7 mouse cellular contexts compared by ENCODE assay signal in the genomic region with DNA sequence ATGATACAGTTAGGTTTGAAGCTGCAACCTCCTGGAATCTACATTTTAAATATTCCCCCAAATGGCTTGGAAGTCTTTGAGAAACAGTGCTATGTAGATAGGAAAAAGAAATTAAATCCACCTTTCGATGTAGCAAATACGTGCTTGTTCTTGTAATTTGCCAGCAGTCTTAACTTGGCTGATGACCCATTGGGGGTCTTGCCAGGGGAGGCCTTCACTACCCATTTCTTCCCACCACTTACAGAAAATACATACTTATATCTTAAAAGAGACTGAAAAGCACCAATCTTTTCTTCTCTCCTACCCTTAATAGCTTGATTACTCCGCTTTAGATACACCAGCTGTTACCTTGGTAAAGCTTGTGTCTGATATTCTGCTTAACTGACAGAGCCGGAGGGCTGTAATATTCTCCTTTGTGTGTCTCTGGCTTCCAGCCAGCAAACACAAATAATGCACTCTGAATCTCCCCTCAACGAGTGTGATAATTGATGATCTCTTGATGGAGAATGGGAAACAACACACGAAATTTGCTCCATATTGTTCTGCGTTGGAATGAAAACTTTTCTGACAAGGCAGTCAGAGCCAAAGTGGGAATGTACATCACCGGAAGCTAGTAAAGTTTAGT. TPM values are rescaled to one million over a fixed set of nuclear protein-coding genes. Genes with fewer than 3 reads are reported as not detected.
DNase-seq lines count a peak whose midpoint lies in the region; ATAC-seq and TF ChIP-seq lines count a peak whose summit lies in the region.

No protein-coding gene starts in this region.

- 29% methylated on average over 8 of the region's 8 CpGs for WGBS in lung, embryonic 14.5 days
- 47% methylated on average over 8 of the region's 8 CpGs for WGBS in embryonic facial prominence, embryonic 10.5 days
- WGBS in intestine, embryonic 15.5 days = 34% methylated on average over 8 of the region's 8 CpGs
- 26% methylated on average over 8 of the region's 8 CpGs for whole genome bisulfite sequencing in neural tube, embryonic 15.5 days

- no peaks in the 10 kb centered on the region for H3K27me3 ChIP-seq in lung, embryonic 14.5 days (ENCODE audit: insufficient read depth, low read length)
- no peaks in the 10 kb centered on the region for H3K27me3 ChIP-seq in embryonic facial prominence, embryonic 10.5 days (replicated peaks; ENCODE audit: low read depth, poor library complexity, severe bottlenecking)
- H3K27me3 ChIP-seq in intestine, embryonic 15.5 days (replicated peaks) = no peaks in the 10 kb centered on the region
- H3K27me3 ChIP-seq in neural tube, embryonic 15.5 days (replicated peaks) = no peaks in the 10 kb centered on the region

- peak overlapping the region; percentile 68 for H3K4me2 ChIP-seq in lung, embryonic 14.5 days
- H3K4me2 ChIP-seq in intestine, embryonic 15.5 days (replicated peaks) = peak overlapping the region; percentile 65
- H3K4me2 ChIP-seq in neural tube, embryonic 15.5 days = peak overlapping the region; percentile 79

- TF ChIP-seq CTCF in lung, embryonic 14.5 days (IDR thresholded peaks at IDR 0.05; ENCODE audit: low read depth) = no peak

- H3K36me3 ChIP-seq in lung, embryonic 14.5 days (ENCODE audit: insufficient read depth) = no peaks in the 10 kb centered on the region; the same call in 1 of the 2 replicates
- peaks cover 4% of the 10 kb centered on the region; the same call in 1 of the 2 replicates for H3K36me3 ChIP-seq in embryonic facial prominence, embryonic 10.5 days (replicated peaks)
- no peaks in the 10 kb centered on the region for H3K36me3 ChIP-seq in intestine, embryonic 15.5 days
- H3K36me3 ChIP-seq in neural tube, embryonic 15.5 days = no peaks in the 10 kb centered on the region

- H3K4me1 ChIP-seq in lung, embryonic 14.5 days (ENCODE audit: insufficient read depth) = peaks cover 10% of the 10 kb centered on the region
- peaks cover 19% of the 10 kb centered on the region for H3K4me1 ChIP-seq in embryonic facial prominence, embryonic 10.5 days
- no peaks in the 10 kb centered on the region for H3K4me1 ChIP-seq in intestine, embryonic 15.5 days (replicated peaks)
- H3K4me1 ChIP-seq in neural tube, embryonic 15.5 days = peaks cover 15% of the 10 kb centered on the region

- H3K27ac ChIP-seq in lung, embryonic 14.5 days (ENCODE audit: low read depth) = 0 out of 2 replicates have a peak overlapping the region, but pooled peaks have one; percentile 25
- 0 out of 2 replicates have a peak overlapping the region, but pooled peaks have one; percentile 44 for H3K27ac ChIP-seq in embryonic facial prominence, embryonic 10.5 days (replicated peaks)
- no peak overlapping the region for H3K27ac ChIP-seq in intestine, embryonic 15.5 days
- H3K27ac ChIP-seq in neural tube, embryonic 15.5 days (replicated peaks) = peak overlapping the region; percentile 63

- no peak overlapping the region for H3K9ac ChIP-seq in lung, embryonic 14.5 days
- H3K9ac ChIP-seq in intestine, embryonic 15.5 days = no peak overlapping the region
- 0 out of 2 replicates have a peak overlapping the region, but pooled peaks have one; percentile 34 for H3K9ac ChIP-seq in neural tube, embryonic 15.5 days (replicated peaks)

- H3K4me3 ChIP-seq in lung, embryonic 14.5 days (ENCODE audit: low read depth, low read length) = peak overlapping the region; percentile 33
- H3K4me3 ChIP-seq in embryonic facial prominence, embryonic 10.5 days = peak overlapping the region; percentile 82
- H3K4me3 ChIP-seq in intestine, embryonic 15.5 days (replicated peaks) = peak overlapping the region; percentile 36
- H3K4me3 ChIP-seq in neural tube, embryonic 15.5 days (replicated peaks) = peak overlapping the region; percentile 81

- DNase-seq in lung, embryonic 14.5 days = no peak
- no peak for DNase-seq in lung, postnatal 4 days
- DNase-seq in embryonic facial prominence, embryonic 10.5 days (ENCODE audit: low spot score) = no peak
- DNase-seq in urinary bladder, adult 2 months (ENCODE audit: low spot score) = no peak
- no peak for DNase-seq in gastrocnemius, postnatal 25 days

- no peaks in the 10 kb centered on the region for H3K9me3 ChIP-seq in lung, embryonic 14.5 days (ENCODE audit: low read depth, low read length)
- no peaks in the 10 kb centered on the region for H3K9me3 ChIP-seq in embryonic facial prominence, embryonic 10.5 days
- H3K9me3 ChIP-seq in intestine, embryonic 15.5 days = no peaks in the 10 kb centered on the region
- no peaks in the 10 kb centered on the region for H3K9me3 ChIP-seq in neural tube, embryonic 15.5 days (replicated peaks)

- no peak for ATAC-seq in lung, embryonic 14.5 days (ENCODE audit: insufficient read depth)
- ATAC-seq in intestine, embryonic 15.5 days = no peak
- 0 out of 2 replicates have a peak, but pooled peaks have one; percentile 1 for ATAC-seq in neural tube, embryonic 15.5 days (ENCODE audit: low FRiP score)

RNA-seq across cellular contexts. Expression of a gene that starts 0.6 kb away (rescaled TPM):
- polyA plus RNA-seq in lung, embryonic 14.5 days (2014; fragmentation: Nextera tagmentation; extraction: Ambion mirVana) = 0.50 and 0.77 TPM in 2 replicates
- polyA plus RNA-seq in embryonic facial prominence, embryonic 10.5 days (2016; fragmentation: Nextera tagmentation; extraction: Ambion mirVana) = 0.32 and 0.40 TPM in 2 replicates
- polyA plus RNA-seq in intestine, embryonic 15.5 days (2015; fragmentation: Nextera tagmentation; extraction: Ambion mirVana) = 0.14 and 0.20 TPM in 2 replicates
- 0.56 and 0.70 TPM in 2 replicates for polyA plus RNA-seq in neural tube, embryonic 15.5 days (2015; fragmentation: Nextera tagmentation; extraction: Ambion mirVana)
- 0.63 and 0.74 TPM in 2 replicates for polyA plus RNA-seq in urinary bladder, adult 2 months (2012; rRNA removed)
- under 1 TPM; 0.19 to 0.26 TPM for total RNA-seq in gastrocnemius, postnatal 25 days (2021)

RNA-seq across cellular contexts. Expression of a gene that starts 0.8 kb away (rescaled TPM):
- polyA plus RNA-seq in lung, embryonic 14.5 days (2014; fragmentation: Nextera tagmentation; extraction: Ambion mirVana) = 23.9 and 24.5 TPM in 2 replicates
- polyA plus RNA-seq in embryonic facial prominence, embryonic 10.5 days (2016; fragmentation: Nextera tagmentation; extraction: Ambion mirVana) = 27.6 and 29.8 TPM in 2 replicates
- 42.8 and 43.1 TPM in 2 replicates for polyA plus RNA-seq in intestine, embryonic 15.5 days (2015; fragmentation: Nextera tagmentation; extraction: Ambion mirVana)
- 24.0 and 24.4 TPM in 2 replicates for polyA plus RNA-seq in neural tube, embryonic 15.5 days (2015; fragmentation: Nextera tagmentation; extraction: Ambion mirVana)
- polyA plus RNA-seq in urinary bladder, adult 2 months (2012; rRNA removed) = 44.4 and 44.5 TPM in 2 replicates
- total RNA-seq in gastrocnemius, postnatal 25 days (2021) = 10 to 100 TPM; 49.1 to 56.8 TPM

RNA-seq across cellular contexts. Expression of a gene that starts 39.9 kb away (rescaled TPM):
- polyA plus RNA-seq in lung, embryonic 14.5 days (2014; fragmentation: Nextera tagmentation; extraction: Ambion mirVana) = 110 and 116 TPM in 2 replicates
- 87.8 and 89.7 TPM in 2 replicates for polyA plus RNA-seq in embryonic facial prominence, embryonic 10.5 days (2016; fragmentation: Nextera tagmentation; extraction: Ambion mirVana)
- 67.6 and 68.6 TPM in 2 replicates for polyA plus RNA-seq in intestine, embryonic 15.5 days (2015; fragmentation: Nextera tagmentation; extraction: Ambion mirVana)
- 69.6 and 76.5 TPM in 2 replicates for polyA plus RNA-seq in neural tube, embryonic 15.5 days (2015; fragmentation: Nextera tagmentation; extraction: Ambion mirVana)
- polyA plus RNA-seq in urinary bladder, adult 2 months (2012; rRNA removed) = 21.8 and 26.6 TPM in 2 replicates
- total RNA-seq in gastrocnemius, postnatal 25 days (2021) = 10 to 100 TPM; 18.5 to 20.8 TPM
